Mouse (Mus musculus) midbrain, embryonic 13.5 days (tissue): ENCODE measurements around the gene Rabepk. TPM values are rescaled to one million over a fixed set of nuclear protein-coding genes. Genes with fewer than 3 reads are reported as not detected.
A peak's percentile ranks its signal among the peaks of the same experiment; 100 is the strongest.
"Not testable (repeated sequence)": the region's sequence is repeated elsewhere in the genome, so short reads cannot be mapped to it uniquely, and the experiment has no call there.

Source experiments
- ATAC-seq: fragments of 200-750 bp; cut with Nextera tagmentation; 2 replicates; pipeline ENCODE4 v1.8.0; 2017; ENCODE audit warnings: mild to moderate bottlenecking, moderate TSS enrichment, moderate library complexity
- H3K27ac ChIP-seq: fragments of 300-500 bp; sonication (generic); 2 replicates; pipeline ENCODE4 v1.5.1; 2015; ENCODE audit warnings: inconsistent platforms, mild to moderate bottlenecking, moderate library complexity
- H3K27me3 ChIP-seq: fragments of 300-500 bp; sonication (generic); 2 replicates; pipeline ENCODE4 v1.6.1; 2015; ENCODE audit warnings: mild to moderate bottlenecking, inconsistent platforms
- H3K36me3 ChIP-seq: fragments of 300-500 bp; sonication (generic); 2 replicates; pipeline ENCODE4 v1.6.1; 2015; ENCODE audit warnings: mild to moderate bottlenecking, inconsistent platforms
- H3K4me1 ChIP-seq: fragments of 300-500 bp; sonication (generic); replicated peaks from 2 replicates; pipeline ENCODE4 v1.6.1; 2015; ENCODE audit warnings: inconsistent platforms
- H3K4me2 ChIP-seq: fragments of 300-500 bp; sonication (generic); replicated peaks from 2 replicates; pipeline ENCODE4 v1.6.1; 2015; ENCODE audit warnings: moderate library complexity, mild to moderate bottlenecking, inconsistent platforms
- H3K4me3 ChIP-seq: fragments of 300-500 bp; sonication (generic); replicated peaks from 2 replicates; pipeline ENCODE4 v1.5.1; 2015; ENCODE audit warnings: mild to moderate bottlenecking, inconsistent platforms
- H3K9ac ChIP-seq: fragments of 300-500 bp; sonication (generic); replicated peaks from 2 replicates; pipeline ENCODE4 v1.6.1; 2015; ENCODE audit warnings: mild to moderate bottlenecking, inconsistent platforms
- H3K9me3 ChIP-seq: fragments of 300-500 bp; sonication (generic); 2 replicates; pipeline ENCODE4 v1.6.1; 2016; ENCODE audit warnings: mild to moderate bottlenecking, inconsistent platforms
- WGBS: fragments of 180-500 bp; shearing (Covaris S2); methylation state at CpG from one replicate; pipeline ENCODE4 v1.1.7; 2015; 5-methylcytosine and 5-hydroxymethylcytosine counted together
- polyA plus RNA-seq: library from polyadenylated mRNA; unstranded; fragments of >200 nt; fragmentation: Nextera tagmentation; extraction: Ambion mirVana; gene quantifications from 2 replicates; pipeline ENCODE4 v1.2.1, GENCODE M21; 2015

Gene Rabepk
- 21.8 and 22.7 TPM in 2 replicates for polyA plus RNA-seq

- H3K27ac ChIP-seq = no peak within 1 kb of the TSS
- H3K9me3 ChIP-seq = no peaks in the 10 kb centered on the region
- 4% methylated on average over 44 of the region's 44 CpGs for WGBS
- H3K4me1 ChIP-seq = peaks cover 20% of the 10 kb centered on the region
- peaks cover 8% of the 10 kb centered on the region; the same call in 1 of the 2 replicates for H3K36me3 ChIP-seq
- H3K27me3 ChIP-seq = no peaks in the 10 kb centered on the region
- ATAC-seq = peak; percentile 52
- H3K9ac ChIP-seq = peak within 1 kb of the TSS; percentile 65
- H3K4me2 ChIP-seq = peak within 1 kb of the TSS; percentile 70
- H3K4me3 ChIP-seq = peak within 1 kb of the TSS; percentile 56
These were observed at the start of gene Rabepk for GRCm38 (mm10) chr2:34799357-34800256. Gene Rabepk (minus strand): TSS chr2:34799912.

GRCm38 (mm10) chr2:34847702-34848101 is 48.0 kb upstream of the Rabepk start:
- no peak overlapping the region for H3K4me2 ChIP-seq
- H3K27ac ChIP-seq = no peak overlapping the region
- H3K4me1 ChIP-seq = no peaks in the 10 kb centered on the region
- H3K27me3 ChIP-seq = no peaks in the 10 kb centered on the region
- H3K9ac ChIP-seq = no peak overlapping the region
- H3K9me3 ChIP-seq = no peaks in the 10 kb centered on the region
- 96% methylated on average over 1 of the region's 1 CpGs for WGBS
- H3K36me3 ChIP-seq = peaks cover 36% of the 10 kb centered on the region
- ATAC-seq = no peak
- no peak overlapping the region for H3K4me3 ChIP-seq

GRCm38 (mm10) chr2:34843211-34843939 is 43.7 kb upstream of the Rabepk start:
- ATAC-seq = no peak
- H3K27me3 ChIP-seq = no peaks in the 10 kb centered on the region
- H3K4me1 ChIP-seq = no peaks in the 10 kb centered on the region
- WGBS = 90% methylated on average over 11 of the region's 11 CpGs
- no peak overlapping the region for H3K4me3 ChIP-seq
- no peaks in the 10 kb centered on the region for H3K36me3 ChIP-seq
- no peak overlapping the region for H3K4me2 ChIP-seq
- H3K27ac ChIP-seq = no peak overlapping the region
- H3K9me3 ChIP-seq = no peaks in the 10 kb centered on the region
- no peak overlapping the region for H3K9ac ChIP-seq

GRCm38 (mm10) chr2:34841706-34842105 is 42.0 kb upstream of the Rabepk start:
- no peak for ATAC-seq

GRCm38 (mm10) chr2:34840143-34840542 is 40.4 kb upstream of the Rabepk start:
- H3K4me2 ChIP-seq, H3K36me3 ChIP-seq, H3K9me3 ChIP-seq, H3K4me3 ChIP-seq, H3K4me1 ChIP-seq, H3K9ac ChIP-seq, H3K27me3 ChIP-seq, ATAC-seq, H3K27ac ChIP-seq: not testable (repeated sequence)
- WGBS = 84% methylated on average over 5 of the region's 5 CpGs

More at GRCm38 (mm10) chr2:34841706-34842105, 42.0 kb upstream of the Rabepk start:
- no peaks in the 10 kb centered on the region for H3K27me3 ChIP-seq
- H3K4me3 ChIP-seq = no peak overlapping the region
- no peak overlapping the region for H3K4me2 ChIP-seq
- WGBS = 87% methylated on average over 8 of the region's 8 CpGs
- H3K9ac ChIP-seq = no peak overlapping the region
- H3K27ac ChIP-seq = no peak overlapping the region
- no peaks in the 10 kb centered on the region for H3K4me1 ChIP-seq
- H3K9me3 ChIP-seq = no peaks in the 10 kb centered on the region
- H3K36me3 ChIP-seq = no peaks in the 10 kb centered on the region

- 80% methylated on average over 3 of the region's 3 CpGs for WGBS
- Histone ChIP-seq H3K4me2 (no peak overlapping the region), H3K9me3 (no peaks in the 10 kb centered on the region), H3K36me3 (no peaks in the 10 kb centered on the region), H3K4me3 (no peak overlapping the region), H3K4me1 (no peaks in the 10 kb centered on the region), H3K27ac (no peak overlapping the region), H3K9ac (no peak overlapping the region), H3K27me3 (no peaks in the 10 kb centered on the region)
- no peak for ATAC-seq
These were observed 36.0 kb upstream of the Rabepk start for GRCm38 (mm10) chr2:34835669-34836068.

- Histone ChIP-seq H3K4me3 (no peak overlapping the region), H3K9me3 (peaks cover 8% of the 10 kb centered on the region; the same call in 1 of the 2 replicates), H3K9ac (no peak overlapping the region), H3K27me3 (no peaks in the 10 kb centered on the region), H3K36me3 (no peaks in the 10 kb centered on the region), H3K4me1 (no peaks in the 10 kb centered on the region), H3K27ac (no peak overlapping the region), H3K4me2 (no peak overlapping the region)
- ATAC-seq = no peak
- 90% methylated on average over 17 of the region's 17 CpGs for WGBS
These were observed 33.9 kb upstream of the Rabepk start for GRCm38 (mm10) chr2:34833624-34834023.

GRCm38 (mm10) chr2:34832766-34833457 is 33.2 kb upstream of the Rabepk start, which contains the start of gene Gm34653:
Gene Gm34653 (plus strand): TSS chr2:34833007.
- not testable (repeated sequence) for H3K9ac ChIP-seq, ATAC-seq, H3K9me3 ChIP-seq, H3K4me2 ChIP-seq, H3K36me3 ChIP-seq, H3K27me3 ChIP-seq, H3K4me1 ChIP-seq, H3K27ac ChIP-seq, H3K4me3 ChIP-seq
- WGBS = 69% methylated on average over 11 of the region's 11 CpGs

GRCm38 (mm10) chr2:34830066-34830465 is 30.4 kb upstream of the Rabepk start:
- not testable (repeated sequence) for H3K36me3 ChIP-seq, H3K4me3 ChIP-seq, H3K4me2 ChIP-seq, H3K27me3 ChIP-seq, H3K9me3 ChIP-seq, H3K27ac ChIP-seq, H3K9ac ChIP-seq, ATAC-seq
- WGBS = 94% methylated on average over 17 of the region's 17 CpGs
- H3K4me1 ChIP-seq = peaks cover 10% of the 10 kb centered on the region

- Histone ChIP-seq H3K27me3 (0 out of 2 replicates have a peak, but pooled peaks cover 8% of the 10 kb centered on the region), H3K4me1 (peaks cover 22% of the 10 kb centered on the region), H3K9me3 (peaks cover 8% of the 10 kb centered on the region; the same call in 1 of the 2 replicates), H3K4me2 (no peak overlapping the region), H3K4me3 (no peak overlapping the region), H3K27ac (no peak overlapping the region), H3K9ac (no peak overlapping the region), H3K36me3 (no peaks in the 10 kb centered on the region)
- no peak for ATAC-seq
- WGBS = 96% methylated on average over 1 of the region's 1 CpGs
These were observed 28.3 kb upstream of the Rabepk start for GRCm38 (mm10) chr2:34828026-34828425.

GRCm38 (mm10) chr2:34827591-34827990 is 27.9 kb upstream of the Rabepk start:
- Histone ChIP-seq H3K36me3 (peaks cover 2% of the 10 kb centered on the region; the same call in 1 of the 2 replicates), H3K4me1 (peaks cover 22% of the 10 kb centered on the region), H3K4me3 (no peak overlapping the region), H3K9me3 (peaks cover 8% of the 10 kb centered on the region; the same call in 1 of the 2 replicates), H3K27me3 (0 out of 2 replicates have a peak, but pooled peaks cover 8% of the 10 kb centered on the region), H3K9ac (no peak overlapping the region), H3K27ac (no peak overlapping the region), H3K4me2 (no peak overlapping the region)
- ATAC-seq = no peak
- WGBS = 96% methylated on average over 4 of the region's 4 CpGs
